Mouse (Mus musculus): ENCODE measurements around the gene Tbx10.

Gene Tbx10

GRCm38 (mm10) chr19:3975866-3976265 is 16.7 kb upstream of the Tbx10 start:
- DNase-seq (ENCODE audit: inconsistent ontology term): no peak

GRCm38 (mm10) chr19:3980309-3980708 is 12.2 kb upstream of the Tbx10 start:
- DNase-seq (ENCODE audit: inconsistent ontology term): peak; percentile 59

- no peak for DNase-seq (ENCODE audit: inconsistent ontology term)
Measured at GRCm38 (mm10) chr19:3980917-3981316, 11.6 kb upstream of the Tbx10 start.

- DNase-seq (ENCODE audit: inconsistent ontology term): no peak
Measured at GRCm38 (mm10) chr19:3983527-3984200, 8.9 kb upstream of the Tbx10 start.

- no peak for DNase-seq (ENCODE audit: inconsistent ontology term)
Measured at GRCm38 (mm10) chr19:3985261-3985681, 7.3 kb upstream of the Tbx10 start.

DNA sequence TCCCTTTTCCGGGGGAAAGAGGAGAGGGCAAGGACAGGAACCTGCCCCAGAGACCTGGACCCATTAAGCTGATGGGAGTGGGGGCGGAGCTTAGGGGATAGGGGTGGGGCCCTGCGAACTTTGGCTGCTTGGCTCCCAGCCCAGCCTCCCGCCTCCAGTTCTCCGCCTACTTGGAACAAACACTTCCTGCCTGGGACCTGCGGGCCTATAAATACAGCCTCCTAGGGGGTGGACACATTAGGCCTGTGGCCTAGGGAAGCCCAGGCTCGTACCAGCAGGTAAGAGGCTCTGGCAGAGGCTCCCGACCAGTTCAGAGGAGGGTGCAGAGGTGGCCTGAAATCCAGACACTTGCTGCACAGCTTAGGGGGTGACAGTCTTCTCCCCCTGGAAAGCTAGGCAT is 6.2 kb upstream of the Tbx10 start, which contains the start of gene Acy3:
TSS of gene Acy3 (plus strand) at position 237 of the 400 bp plus-strand sequence.
- DNase-seq (ENCODE audit: inconsistent ontology term): peak; percentile 67

- DNase-seq (ENCODE audit: inconsistent ontology term): no peak
Measured at GRCm38 (mm10) chr19:3988066-3988465, 4.5 kb upstream of the Tbx10 start.

DNA sequence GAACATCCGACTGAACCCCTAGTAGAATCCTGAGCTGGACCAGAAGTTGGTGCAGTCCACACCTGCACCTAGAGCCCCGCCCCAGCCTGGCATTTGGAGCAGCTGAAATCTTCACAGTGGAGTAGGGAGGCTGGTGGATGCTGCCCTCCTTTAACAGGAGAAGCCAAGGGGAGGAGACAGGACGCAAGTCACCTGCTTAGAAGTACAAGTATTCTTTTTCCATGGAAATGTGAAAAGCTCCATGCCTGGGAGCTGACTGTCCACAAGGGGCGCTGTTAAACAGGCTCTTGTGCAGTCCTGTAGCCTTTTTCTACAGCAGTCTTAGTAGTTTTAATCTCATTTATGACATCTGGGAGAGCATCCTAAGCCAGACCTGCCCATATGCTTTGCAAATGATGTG is 3.8 kb upstream of the Tbx10 start:
- DNase-seq (ENCODE audit: inconsistent ontology term): no peak

DNA sequence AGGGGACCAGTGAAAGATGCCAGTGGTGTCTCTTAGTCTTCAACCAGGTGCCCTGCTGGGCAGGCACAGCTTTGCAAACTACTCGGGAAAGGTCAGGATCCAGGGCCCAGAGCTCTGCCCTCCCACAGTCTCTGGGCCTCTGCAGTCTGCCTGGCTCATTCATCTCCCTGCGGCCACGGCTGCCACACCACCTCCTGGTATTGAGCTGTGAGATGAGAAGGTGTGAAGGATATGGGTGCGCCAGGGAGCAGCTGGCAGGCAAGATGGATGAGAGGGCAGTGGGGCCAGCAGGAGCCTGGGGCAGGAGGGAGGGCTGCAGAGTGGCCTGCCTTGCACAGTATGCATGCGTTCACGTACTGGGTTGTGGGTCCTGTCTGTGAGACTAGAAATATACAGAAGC is 1.7 kb upstream of the Tbx10 start:
- DNase-seq (ENCODE audit: inconsistent ontology term): no peak

- DNase-seq (ENCODE audit: inconsistent ontology term): no peak
Measured at GRCm38 (mm10) chr19:3991562-3991961, 990 bp upstream of the Tbx10 start.

DNA sequence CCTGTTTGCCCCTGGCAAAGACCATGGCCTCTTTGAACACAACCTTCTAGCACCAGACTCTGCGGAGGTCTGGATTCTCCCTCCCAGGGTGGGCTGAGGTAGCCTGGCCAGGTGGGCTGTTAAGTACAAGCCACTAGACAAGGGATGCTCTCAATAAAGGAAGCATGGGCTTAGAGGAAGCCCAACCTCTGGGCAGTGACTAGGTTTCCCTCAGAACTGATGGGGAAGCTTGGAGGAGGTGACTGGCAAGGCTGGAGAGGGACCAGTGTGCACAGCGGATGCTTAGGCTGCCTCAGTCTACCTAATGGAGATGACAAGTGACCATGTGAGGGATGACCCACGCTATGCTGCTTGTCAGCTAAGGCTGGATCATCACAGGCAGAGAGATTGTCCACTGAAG is 586 bp upstream of the Tbx10 start:
- no peak for DNase-seq (ENCODE audit: inconsistent ontology term)

GRCm38 (mm10) chr19:3994932-3995331 is 2.4 kb downstream of the Tbx10 start:
- no peak for DNase-seq (ENCODE audit: inconsistent ontology term)

GRCm38 (mm10) chr19:3995505-3995904 is 3.0 kb downstream of the Tbx10 start:
- DNase-seq (ENCODE audit: inconsistent ontology term): no peak

DNA sequence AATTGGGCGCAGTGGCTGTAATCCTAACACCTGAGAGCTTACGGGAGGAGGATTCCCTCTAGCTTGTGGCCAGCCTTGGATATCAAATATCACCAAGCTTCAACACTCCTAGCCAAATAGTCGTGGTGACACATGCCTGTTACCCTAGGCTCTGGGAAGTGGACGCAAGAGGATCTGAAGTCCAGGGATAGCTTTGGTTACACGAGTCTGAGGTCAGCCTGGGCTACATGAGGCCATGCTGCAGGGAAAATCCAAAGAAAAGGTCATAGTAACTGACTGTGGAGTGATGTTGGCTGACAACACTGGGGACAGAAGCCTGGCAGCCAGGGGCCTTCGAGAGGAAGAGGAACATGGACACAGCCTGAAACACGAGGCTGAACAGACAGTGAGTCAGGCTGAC is 3.6 kb downstream of the Tbx10 start:
- no peak for DNase-seq (ENCODE audit: inconsistent ontology term)

DNA sequence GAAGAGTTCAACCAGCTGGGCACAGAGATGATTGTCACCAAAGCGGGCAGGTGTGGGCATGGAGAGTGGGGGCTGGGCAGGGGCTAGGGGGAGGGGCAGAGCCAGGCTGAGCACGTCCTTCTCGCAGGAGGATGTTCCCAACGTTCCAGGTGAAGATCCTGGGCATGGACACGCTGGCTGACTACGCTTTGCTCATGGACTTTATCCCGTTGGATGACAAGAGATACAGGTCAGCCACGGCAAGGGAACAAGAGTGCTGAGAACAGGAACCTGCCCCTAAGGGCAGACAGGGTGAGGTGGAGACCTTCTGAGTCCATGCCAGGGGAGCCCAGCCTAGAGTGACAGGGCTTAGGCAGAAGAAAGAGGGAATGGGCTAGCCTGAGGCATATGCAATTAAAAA is 4.2 kb downstream of the Tbx10 start:
- no peak for DNase-seq (ENCODE audit: inconsistent ontology term)

DNA sequence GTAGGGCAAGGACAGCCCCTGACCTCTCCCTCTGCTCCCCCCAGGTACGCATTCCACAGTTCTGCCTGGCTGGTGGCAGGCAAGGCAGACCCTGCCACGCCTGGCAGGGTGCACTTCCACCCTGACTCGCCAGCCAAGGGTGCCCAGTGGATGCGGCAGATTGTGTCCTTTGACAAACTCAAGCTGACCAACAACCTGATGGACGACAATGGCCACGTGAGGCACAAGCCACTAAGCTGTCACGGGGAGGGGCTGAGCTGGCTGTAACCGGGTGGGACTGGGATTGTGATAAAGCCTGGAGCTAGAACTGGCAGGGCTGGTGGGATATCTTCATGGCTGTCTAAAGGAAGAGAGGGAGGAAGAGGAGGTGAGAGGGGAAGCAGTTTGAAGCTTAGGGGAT is 4.7 kb downstream of the Tbx10 start:
- no peak for DNase-seq (ENCODE audit: inconsistent ontology term)

GRCm38 (mm10) chr19:3998335-3998734 is 5.8 kb downstream of the Tbx10 start:
- no peak for DNase-seq (ENCODE audit: inconsistent ontology term)

GRCm38 (mm10) chr19:3999121-3999730 is 6.7 kb downstream of the Tbx10 start:
- DNase-seq (ENCODE audit: inconsistent ontology term): no peak

DNA sequence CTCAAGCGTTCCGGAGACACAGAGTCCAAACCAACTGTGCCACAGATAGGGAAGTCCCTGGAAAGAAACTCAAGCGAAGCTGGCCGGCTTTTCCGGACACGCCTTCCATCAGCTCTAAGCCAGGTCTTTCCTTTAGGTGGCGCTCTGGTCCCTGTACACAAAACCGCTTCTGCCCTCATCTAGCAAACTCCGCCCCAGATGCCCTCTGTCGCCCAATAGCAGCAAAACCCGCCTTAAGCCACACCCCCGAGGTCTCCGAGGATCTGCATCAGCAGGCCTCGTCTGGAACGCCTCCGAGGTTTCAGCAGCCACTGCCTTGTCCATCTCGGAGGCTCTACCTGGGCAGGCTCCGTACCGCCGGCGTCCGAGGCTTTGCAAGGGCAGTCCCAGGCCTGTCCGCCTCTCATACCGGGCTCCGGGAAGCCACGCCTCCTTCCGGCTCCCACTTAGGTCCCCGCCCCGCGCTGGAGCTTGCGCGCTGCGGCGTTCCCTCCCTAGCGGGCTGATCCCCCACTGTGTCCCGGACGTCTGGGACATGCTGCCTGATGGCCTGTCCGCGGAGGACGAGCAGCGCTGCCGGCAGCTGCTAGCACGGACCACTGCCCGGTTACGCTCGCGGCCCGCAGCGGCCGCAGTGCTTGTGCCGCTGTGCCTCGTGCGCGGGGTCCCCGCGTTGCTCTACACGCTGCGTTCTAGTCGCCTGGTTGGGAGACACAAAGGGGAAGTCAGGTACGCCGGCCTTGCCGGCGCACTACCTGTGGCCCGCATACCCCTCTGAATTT is 7.8 kb downstream of the Tbx10 start, which contains the start of the genes Nudt8 and Gm49405:
TSS of gene Nudt8 (plus strand) at position 462 of the 782 bp plus-strand sequence.
TSS of gene Gm49405 (plus strand) at position 508 of the 782 bp plus-strand sequence.
- peak; percentile 97 for DNase-seq (ENCODE audit: inconsistent ontology term)

GRCm38 (mm10) chr19:4000949-4001525 is 8.5 kb downstream of the Tbx10 start:
- DNase-seq (ENCODE audit: inconsistent ontology term): peak; percentile 25

- DNase-seq (ENCODE audit: inconsistent ontology term): no peak
Measured at GRCm38 (mm10) chr19:4001752-4002151, 9.2 kb downstream of the Tbx10 start.

DNA sequence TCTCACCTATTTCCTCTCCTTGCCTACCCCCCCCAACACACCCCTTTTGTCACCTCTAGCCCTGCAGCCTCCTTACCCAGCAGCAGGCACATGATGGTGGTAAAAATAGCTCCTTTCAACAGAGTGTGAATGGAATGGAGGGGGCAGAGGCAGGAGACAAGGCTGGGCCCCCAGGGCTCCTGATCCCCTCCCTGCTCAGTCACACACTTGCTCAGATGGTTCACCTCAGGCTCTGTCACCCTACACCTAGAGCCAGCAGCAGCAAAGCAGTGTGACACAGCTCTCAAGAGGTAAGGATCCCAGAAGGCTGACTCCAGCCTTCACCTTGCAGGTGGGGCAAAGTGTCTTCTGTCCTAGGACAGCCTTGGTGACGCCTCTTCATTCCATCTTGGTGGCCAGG is 10.6 kb downstream of the Tbx10 start, which contains the start of gene Doc2g:
TSS of gene Doc2g (plus strand) at position 202 of the 400 bp plus-strand sequence.
- no peak for DNase-seq (ENCODE audit: inconsistent ontology term)

All from Muller cell, postnatal 12 days (primary cell).